Mouse (Mus musculus) C2C12 (cell line): ENCODE data around the gene Plk5. TPM values are rescaled to one million over a fixed set of nuclear protein-coding genes. Genes with fewer than 3 reads are reported as not detected.

Experiments
- H3K27me3 ChIP-seq: one replicate; pipeline ENCODE4 v1.6.1; 2011; ENCODE audit not compliant: control insufficient read depth, insufficient read depth, insufficient read length
- H3K36me3 ChIP-seq: one replicate; pipeline ENCODE4 v1.6.1; 2011; ENCODE audit not compliant: control insufficient read depth, insufficient read depth
- H3K4me3 ChIP-seq: one replicate; pipeline ENCODE4 v1.5.1; 2011; ENCODE audit warnings: mild to moderate bottlenecking, control low read depth; ENCODE audit not compliant: poor library complexity, insufficient read depth, severe bottlenecking
- H3K79me2 ChIP-seq: one replicate; pipeline ENCODE4 v1.6.1; 2011; ENCODE audit not compliant: control insufficient read depth, insufficient read depth
- H3K79me3 ChIP-seq: one replicate; pipeline ENCODE4 v1.6.1; 2011; ENCODE audit warnings: low read depth, control low read depth
- H3ac ChIP-seq: one replicate; pipeline ENCODE3; 2011; ENCODE audit warnings: low read depth; ENCODE audit not compliant: control insufficient read depth, insufficient read length
- CEBPB ChIP-seq: IDR thresholded peaks from one replicate; pipeline ENCODE4 v1.6.1; 2011; ENCODE audit warnings: low read depth, mild to moderate bottlenecking, control low read depth, moderate library complexity
- CTCF ChIP-seq: IDR thresholded peaks from one replicate; pipeline ENCODE4 v1.5.1; 2011; ENCODE audit not compliant: control insufficient read depth, insufficient read depth, insufficient read length
- FOSL1 ChIP-seq: IDR thresholded peaks from one replicate; pipeline ENCODE4 v1.8.0; 2011; ENCODE audit warnings: mild to moderate bottlenecking, low read length; ENCODE audit not compliant: poor library complexity, insufficient read depth, severe bottlenecking
- MAX ChIP-seq: IDR thresholded peaks from one replicate; pipeline ENCODE4 v1.6.1; 2011; ENCODE audit warnings: mild to moderate bottlenecking, control low read depth
- MYOD1 ChIP-seq: IDR thresholded peaks from one replicate; pipeline ENCODE4 v1.6.1; 2011; ENCODE audit warnings: low read depth; ENCODE audit not compliant: control insufficient read depth, insufficient read length
- MYOG ChIP-seq: IDR thresholded peaks from one replicate; pipeline ENCODE4 v1.6.1; 2011; ENCODE audit not compliant: control insufficient read depth, insufficient read length; ENCODE audit errors: extremely low read depth
- USF1 ChIP-seq: IDR thresholded peaks from one replicate; pipeline ENCODE4 v1.6.1; 2011; ENCODE audit warnings: low read depth, mild to moderate bottlenecking, control low read depth, moderate library complexity
- polyA plus RNA-seq: library from polyadenylated mRNA; unstranded; fragments of >200 nt; fragmentation: generic; extraction: Trizol; gene quantifications from one replicate; pipeline ENCODE4 v1.2.1, GENCODE M21; 2012; ENCODE audit warnings: missing spikeins

Gene Plk5
- polyA plus RNA-seq, 1 experiment: not detected

GRCm38 (mm10) chr10:80357994-80358639, 1.9 kb downstream of the Plk5 start:
- Histone ChIP-seq H3ac (peak overlapping the region; percentile 5), H3K27me3 (peaks cover 58% of the 10 kb centered on the region), H3K79me2 (no peaks in the 10 kb centered on the region), H3K4me3 (no peak overlapping the region), H3K79me3 (no peaks in the 10 kb centered on the region), H3K36me3 (no peaks in the 10 kb centered on the region)
- TF ChIP-seq USF1: no peak
- TF ChIP-seq MYOG: no peak
- no peak for TF ChIP-seq CEBPB
- no peak for TF ChIP-seq CTCF
- TF ChIP-seq MAX: no peak
- no peak for TF ChIP-seq FOSL1
- no peak for TF ChIP-seq MYOD1

GRCm38 (mm10) chr10:80363734-80364133, 7.5 kb downstream of the Plk5 start:
- Histone ChIP-seq H3K79me3 (no peaks in the 10 kb centered on the region), H3ac (no peak overlapping the region), H3K79me2 (no peaks in the 10 kb centered on the region), H3K36me3 (no peaks in the 10 kb centered on the region), H3K4me3 (no peak overlapping the region), H3K27me3 (peaks cover 24% of the 10 kb centered on the region)
- TF ChIP-seq CTCF (no peak), MYOG (no peak), USF1 (no peak), FOSL1 (no peak), MYOD1 (no peak), MAX (no peak)

DNA sequence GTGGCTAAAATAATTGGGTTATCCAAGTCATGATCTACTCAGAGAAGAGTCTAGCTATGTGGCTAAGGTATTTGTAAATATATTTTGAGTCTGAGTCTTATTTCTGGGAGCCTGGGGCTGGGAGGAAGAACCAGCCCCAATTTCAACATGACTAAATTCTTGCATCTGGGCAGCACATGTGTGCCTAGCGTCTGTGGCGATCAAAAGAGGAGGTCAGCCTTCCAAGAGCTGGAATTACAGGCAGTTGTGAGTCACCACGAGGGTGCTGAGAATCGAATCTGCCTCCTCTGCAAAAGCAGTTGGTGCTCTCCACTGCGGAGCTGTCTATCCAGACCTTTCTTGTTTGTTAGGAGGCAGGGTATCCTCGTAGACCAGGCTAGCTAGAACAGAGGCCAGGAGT, 9.5 kb downstream of the Plk5 start:
- H3K79me3 ChIP-seq: no peaks in the 10 kb centered on the region
- H3ac ChIP-seq: no peak overlapping the region
- peaks cover 8% of the 10 kb centered on the region for H3K27me3 ChIP-seq
- TF ChIP-seq CTCF (no peak), MYOG (no peak), MYOD1 (no peak), MAX (no peak), FOSL1 (no peak), USF1 (no peak), CEBPB (no peak)
- no peaks in the 10 kb centered on the region for H3K79me2 ChIP-seq
- H3K4me3 ChIP-seq: no peak overlapping the region
- H3K36me3 ChIP-seq: no peaks in the 10 kb centered on the region

- Histone ChIP-seq H3ac (peak overlapping the region; percentile 41), H3K27me3 (peaks cover 3% of the 10 kb centered on the region), H3K79me2 (no peaks in the 10 kb centered on the region), H3K79me3 (no peaks in the 10 kb centered on the region), H3K4me3 (peak overlapping the region; percentile 28), H3K36me3 (no peaks in the 10 kb centered on the region)
- TF ChIP-seq CTCF (no peak), MAX (peak; percentile 22)
These were observed 11.7 kb downstream of the Plk5 start for GRCm38 (mm10) chr10:80367954-80368353.

DNA sequence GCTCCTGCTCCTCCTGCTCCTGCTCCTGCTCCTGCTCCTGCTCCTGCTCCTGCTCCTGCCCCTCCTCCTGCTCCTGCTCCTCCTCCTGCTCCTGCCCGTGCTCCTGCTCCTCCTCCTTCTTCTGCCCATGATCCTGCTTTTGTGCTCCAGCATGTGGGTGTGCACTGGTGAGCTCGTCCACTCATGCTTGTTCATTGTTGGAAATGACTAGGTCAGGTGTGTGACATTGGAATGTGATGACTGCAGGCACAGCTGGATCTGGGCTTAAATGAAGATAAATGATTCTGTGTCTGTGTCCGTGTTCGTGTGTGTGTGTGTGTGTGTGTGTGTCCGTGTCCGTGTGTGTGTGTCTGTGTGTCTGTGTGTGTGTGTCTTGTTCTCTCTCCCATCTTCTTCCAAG, 12.1 kb downstream of the Plk5 start:
- no peak overlapping the region for H3K4me3 ChIP-seq

GRCm38 (mm10) chr10:80369995-80370747, 13.9 kb downstream of the Plk5 start:
- H3K79me3 ChIP-seq: no peaks in the 10 kb centered on the region
- TF ChIP-seq MYOG: no peak
- no peak for TF ChIP-seq CEBPB
- no peak for TF ChIP-seq MYOD1
- TF ChIP-seq USF1: no peak
- no peak for TF ChIP-seq FOSL1
- no peak for TF ChIP-seq MAX
- TF ChIP-seq CTCF: no peak
- no peaks in the 10 kb centered on the region for H3K36me3 ChIP-seq
- no peaks in the 10 kb centered on the region for H3K27me3 ChIP-seq
- no peak overlapping the region for H3K4me3 ChIP-seq
- no peak overlapping the region for H3ac ChIP-seq
- H3K79me2 ChIP-seq: no peaks in the 10 kb centered on the region

More for the DNA sequence above, 12.1 kb downstream of the Plk5 start:
- TF ChIP-seq MAX: no peak
- TF ChIP-seq MYOG: no peak
- no peak for TF ChIP-seq FOSL1
- peak; percentile 7 for TF ChIP-seq MYOD1
- no peaks in the 10 kb centered on the region for H3K36me3 ChIP-seq
- H3K79me3 ChIP-seq: no peaks in the 10 kb centered on the region
- H3ac ChIP-seq: no peak overlapping the region
- H3K79me2 ChIP-seq: no peaks in the 10 kb centered on the region
- H3K27me3 ChIP-seq: peaks cover 3% of the 10 kb centered on the region
